Mouse (Mus musculus) effector memory CD4-positive, alpha-beta T cell, adult 7 months (primary cell): Measurements from ENCODE around the gene Wfdc2. TPM values are rescaled to one million over a fixed set of nuclear protein-coding genes. Genes with fewer than 3 reads are reported as not detected.

Source experiments
- polyA plus RNA-seq: library from polyadenylated mRNA; unstranded; fragments of 100-300 nt; shearing (Covaris generic); gene quantifications from one replicate; pipeline ENCODE4 v1.2.1, GENCODE M21; 2017

Gene Wfdc2
- polyA plus RNA-seq: not detected

GRCm38 (mm10) chr2:164562391-164563188 lies at the start of gene Wfdc2:
Gene Wfdc2 (plus strand): TSS chr2:164562413.

GRCm38 (mm10) chr2:164573359-164573758 lies 11.1 kb downstream of the Wfdc2 start, which contains the start of gene Spint3:
Gene Spint3 (minus strand): TSS chr2:164573459.

GRCm38 (mm10) chr2:164585025-164585725 lies 23.0 kb downstream of the Wfdc2 start, which contains the start of gene Wfdc6a:
Gene Wfdc6a (minus strand): TSS chr2:164585447.

GRCm38 (mm10) chr2:164593494-164593893 lies 31.3 kb downstream of the Wfdc2 start, which contains the start of gene Eppin:
Gene Eppin (minus strand): TSS chr2:164593594.

GRCm38 (mm10) chr2:164613471-164613870 lies 51.3 kb downstream of the Wfdc2 start, which contains the start of the genes Wfdc6b and Wfdc8:
Gene Wfdc6b (plus strand): TSS chr2:164613522.
Gene Wfdc8 (minus strand): TSS chr2:164613626.

Other genes starting within 250 kb of the Wfdc2 start
- gene Svs6, start 245.7 kb upstream of the Wfdc2 start, polyA plus RNA-seq: not detected
- not detected for gene Svs5, start 229.7 kb upstream of the Wfdc2 start, polyA plus RNA-seq
- 12.2 TPM for gene Slpi, start 173.3 kb upstream of the Wfdc2 start, polyA plus RNA-seq
- gene Rbpjl, start 159.3 kb upstream of the Wfdc2 start, polyA plus RNA-seq: 0.71 TPM
- 0.69 TPM for gene Matn4, start 157.3 kb upstream of the Wfdc2 start, polyA plus RNA-seq
- 0.63 TPM for gene Sdc4, start 118.5 kb upstream of the Wfdc2 start, polyA plus RNA-seq
- 86.9 TPM for gene Sys1, start 105.4 kb upstream of the Wfdc2 start, polyA plus RNA-seq
- 11.7 TPM for gene Gm20458, start 101.4 kb upstream of the Wfdc2 start, polyA plus RNA-seq
- 0.41 TPM for gene Trp53tg5, start 88.7 kb upstream of the Wfdc2 start, polyA plus RNA-seq
- 1.6 TPM for gene Dbndd2, start 76.3 kb upstream of the Wfdc2 start, polyA plus RNA-seq
- gene Pigt, start 64.9 kb upstream of the Wfdc2 start, polyA plus RNA-seq: 12.8 TPM
- gene Spint3, start 11.0 kb downstream of the Wfdc2 start, polyA plus RNA-seq: not detected
- gene Wfdc6a, start 23.0 kb downstream of the Wfdc2 start, polyA plus RNA-seq: 0.49 TPM
- not detected for gene Eppin, start 31.2 kb downstream of the Wfdc2 start, polyA plus RNA-seq
- not detected for gene Wfdc6b, start 51.1 kb downstream of the Wfdc2 start, polyA plus RNA-seq
- not detected for gene Wfdc8, start 51.2 kb downstream of the Wfdc2 start, polyA plus RNA-seq
- not detected for gene Wfdc16, start 76.4 kb downstream of the Wfdc2 start, polyA plus RNA-seq
- not detected for gene Wfdc10, start 93.6 kb downstream of the Wfdc2 start, polyA plus RNA-seq
- not detected for gene Wfdc9, start 94.2 kb downstream of the Wfdc2 start, polyA plus RNA-seq
- gene Wfdc11, start 111.7 kb downstream of the Wfdc2 start, polyA plus RNA-seq: not detected
- gene Wfdc13, start 122.7 kb downstream of the Wfdc2 start, polyA plus RNA-seq: 1.3 TPM
- gene Spint4, start 136.1 kb downstream of the Wfdc2 start, polyA plus RNA-seq: not detected
- gene Spint5, start 152.9 kb downstream of the Wfdc2 start, polyA plus RNA-seq: not detected
- gene Wfdc3, start 183.5 kb downstream of the Wfdc2 start, polyA plus RNA-seq: 0.34 TPM
- gene Dnttip1, start 183.6 kb downstream of the Wfdc2 start, polyA plus RNA-seq: 49.6 TPM
- 0.96 TPM for gene Ube2c, start 207.5 kb downstream of the Wfdc2 start, polyA plus RNA-seq
- gene Tnnc2, start 217.6 kb downstream of the Wfdc2 start, polyA plus RNA-seq: not detected
- 5.0 TPM for gene Snx21, start 223.4 kb downstream of the Wfdc2 start, polyA plus RNA-seq
- gene Acot8, start 242.5 kb downstream of the Wfdc2 start, polyA plus RNA-seq: 26.4 TPM
- gene Zswim3, start 242.7 kb downstream of the Wfdc2 start, polyA plus RNA-seq: 3.5 TPM